Mouse (Mus musculus) heart, postnatal 0 days (tissue): ENCODE data around the gene Dlg2.

ENCODE experiments used
- CTCF ChIP-seq: IDR thresholded peaks from 2 replicates; pipeline ENCODE4 v1.5.1; 2016; ENCODE audit warnings: antibody characterized with exemption, control low read depth, low read depth
- EP300 ChIP-seq: IDR thresholded peaks from 2 replicates; pipeline ENCODE4 v1.6.1; 2016; ENCODE audit warnings: antibody characterized with exemption, low read depth

DNA sequence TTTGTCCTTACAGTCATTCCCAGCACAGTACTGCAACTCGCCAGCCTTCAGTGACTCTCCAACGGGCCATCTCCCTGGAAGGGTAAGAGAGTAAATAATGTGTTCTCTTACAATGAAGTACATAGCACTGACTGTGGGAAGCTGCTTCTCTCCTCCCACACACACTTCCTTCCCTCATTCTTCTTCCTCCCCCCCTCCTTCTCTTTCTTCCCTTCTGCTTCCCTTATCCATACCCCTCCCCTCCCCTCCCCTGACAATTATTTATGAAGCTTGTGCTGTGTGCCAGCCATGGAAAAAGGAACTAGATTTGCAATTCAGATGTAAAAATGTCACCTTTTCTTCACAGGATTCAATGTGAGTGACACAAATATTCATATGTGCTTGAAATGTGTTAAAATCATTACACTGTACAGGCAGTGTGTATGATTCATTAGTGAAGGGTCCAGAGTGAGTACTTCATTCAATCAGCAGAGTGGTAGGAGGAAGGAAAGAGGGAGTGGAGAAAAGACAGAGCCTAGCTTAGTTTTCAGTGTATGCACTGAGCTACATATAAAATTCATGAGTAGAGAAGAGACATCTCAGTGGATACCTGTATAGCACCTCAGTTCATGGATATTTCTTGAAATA, 1564.4 kb downstream of the Dlg2 start:
- TF ChIP-seq CTCF (no peak), EP300 (no peak)
